Mouse (Mus musculus) kidney, embryonic 15.5 days (tissue): ENCODE measurements around the gene Defb33. TPM values are rescaled to one million over a fixed set of nuclear protein-coding genes. Genes with fewer than 3 reads are reported as not detected.

Source experiments
- ATAC-seq: fragments of 200-750 bp; cut with Nextera tagmentation; replicated peaks from 2 replicates; pipeline ENCODE4 v1.8.0; 2017; ENCODE audit warnings: moderate TSS enrichment; ENCODE audit not compliant: low FRiP score
- H3K27ac ChIP-seq: fragments of 300-500 bp; sonication (generic); 2 replicates; pipeline ENCODE4 v1.5.1; 2015; ENCODE audit warnings: mild to moderate bottlenecking, inconsistent platforms
- H3K27me3 ChIP-seq: fragments of 300-500 bp; sonication (generic); 2 replicates; pipeline ENCODE4 v1.6.1; 2015; ENCODE audit warnings: inconsistent platforms
- H3K36me3 ChIP-seq: fragments of 300-500 bp; sonication (generic); 2 replicates; pipeline ENCODE4 v1.6.1; 2015; ENCODE audit warnings: inconsistent platforms
- H3K4me1 ChIP-seq: fragments of 300-500 bp; sonication (generic); 2 replicates; pipeline ENCODE4 v1.6.1; 2015; ENCODE audit warnings: inconsistent platforms
- H3K4me2 ChIP-seq: fragments of 300-500 bp; sonication (generic); 2 replicates; pipeline ENCODE4 v1.6.1; 2015; ENCODE audit warnings: moderate library complexity, mild to moderate bottlenecking, inconsistent platforms
- H3K4me3 ChIP-seq: fragments of 300-500 bp; sonication (generic); replicated peaks from 2 replicates; pipeline ENCODE4 v1.5.1; 2015; ENCODE audit warnings: mild to moderate bottlenecking, inconsistent platforms
- H3K9ac ChIP-seq: fragments of 300-500 bp; sonication (generic); 2 replicates; pipeline ENCODE4 v1.6.1; 2015; ENCODE audit warnings: mild to moderate bottlenecking, inconsistent platforms
- H3K9me3 ChIP-seq: fragments of 300-500 bp; sonication (generic); replicated peaks from 2 replicates; pipeline ENCODE4 v1.6.1; 2016; ENCODE audit warnings: inconsistent platforms
- WGBS: fragments of 180-500 bp; shearing (Covaris S2); methylation state at CpG from one replicate; pipeline ENCODE4 v1.1.7; 2015; ENCODE audit warnings: mixed read lengths; 5-methylcytosine and 5-hydroxymethylcytosine counted together
- polyA plus RNA-seq: library from polyadenylated mRNA; unstranded; fragments of >200 nt; fragmentation: Nextera tagmentation; extraction: Ambion mirVana; gene quantifications from 2 replicates; pipeline ENCODE4 v1.2.1, GENCODE M21; 2015

Gene Defb33
- polyA plus RNA-seq = not detected in 2 replicates

DNA sequence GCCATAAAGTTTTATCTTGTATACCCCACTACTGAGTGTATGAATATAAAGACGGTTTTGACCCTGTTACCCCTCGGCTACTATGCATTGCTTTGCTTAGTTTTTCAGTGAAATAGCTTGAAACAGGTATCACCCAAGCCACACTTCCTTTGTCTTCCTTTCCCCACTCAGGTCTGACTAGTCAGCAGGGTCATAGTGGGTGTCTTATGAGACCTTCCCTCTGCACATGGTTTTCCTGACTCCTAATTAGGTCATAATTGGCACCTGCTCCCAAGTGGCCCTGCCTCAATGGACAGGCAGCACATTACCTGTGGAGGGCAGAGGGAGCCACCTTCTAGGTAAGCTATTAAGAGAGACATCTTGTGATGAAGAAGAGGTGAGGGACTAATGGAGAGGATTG lies at the start of gene Defb33:
Defb33 (plus strand) TSS at position 301 of the 400 bp plus-strand sequence.
- ATAC-seq = no peak
- WGBS = 85% methylated on average over 2 of the region's 2 CpGs
- H3K4me3 ChIP-seq = no peak within 1 kb of the TSS

DNA sequence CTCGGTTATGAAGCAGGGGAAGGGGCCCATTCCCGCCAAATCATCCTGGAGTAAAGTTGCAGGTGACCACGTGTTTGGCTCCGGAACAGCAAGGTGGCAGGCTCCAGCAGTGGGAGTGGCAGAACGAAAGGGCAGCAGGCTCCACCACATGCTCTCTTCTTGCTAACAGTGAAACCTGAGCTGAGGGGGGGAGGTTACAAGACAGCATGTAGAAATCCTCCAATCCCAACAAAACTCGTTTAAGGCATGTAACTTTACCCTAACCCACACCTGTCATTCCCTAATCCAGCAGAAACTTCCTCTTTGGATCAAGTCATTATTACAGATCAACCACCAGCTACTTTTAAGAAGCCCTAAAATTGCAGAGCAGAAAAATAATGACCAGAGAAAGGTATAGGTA lies 17.9 kb upstream of the Defb33 start:
- no peak for ATAC-seq
- no peak overlapping the region for H3K4me3 ChIP-seq
- no peaks in the 10 kb centered on the region for H3K27me3 ChIP-seq
- 35% methylated on average over 6 of the region's 6 CpGs for WGBS
- no peak overlapping the region for H3K27ac ChIP-seq
- no peaks in the 10 kb centered on the region for H3K4me1 ChIP-seq
- no peaks in the 10 kb centered on the region for H3K9me3 ChIP-seq
- H3K4me2 ChIP-seq = no peak overlapping the region
- H3K36me3 ChIP-seq = no peaks in the 10 kb centered on the region
- no peak overlapping the region for H3K9ac ChIP-seq

More for the DNA sequence above, at the start of gene Defb33:
- H3K4me2 ChIP-seq = no peak within 1 kb of the TSS
- no peaks in the 10 kb centered on the region for H3K36me3 ChIP-seq
- H3K27ac ChIP-seq = no peak within 1 kb of the TSS
- no peak within 1 kb of the TSS for H3K9ac ChIP-seq
- H3K4me1 ChIP-seq = no peaks in the 10 kb centered on the region
- no peaks in the 10 kb centered on the region for H3K27me3 ChIP-seq
- H3K9me3 ChIP-seq = no peaks in the 10 kb centered on the region

DNA sequence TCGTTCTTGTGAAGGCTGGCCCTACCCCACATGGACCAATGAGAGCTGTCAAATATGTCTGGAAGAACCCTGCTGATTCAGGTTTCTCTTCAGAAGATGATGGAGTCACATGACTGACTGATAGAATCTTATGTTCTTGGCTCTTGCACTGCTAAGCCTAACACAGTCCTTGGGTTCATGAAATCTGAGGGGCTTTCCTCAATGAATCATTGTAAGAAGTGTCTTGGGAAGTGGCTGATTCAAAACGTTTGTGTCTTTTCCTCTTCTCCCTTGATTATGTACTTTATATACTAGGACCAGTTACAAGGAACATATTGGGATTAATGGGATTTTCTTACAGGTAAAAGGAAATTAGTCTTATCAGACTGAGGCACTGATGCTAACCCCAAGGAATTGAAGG lies 10.1 kb downstream of the Defb33 start, which contains the start of gene Gm15056:
Gm15056 (minus strand) TSS at position 101 of the 400 bp plus-strand sequence.
- Histone ChIP-seq H3K4me1 (no peaks in the 10 kb centered on the region), H3K4me2 (no peak within 1 kb of the TSS), H3K27ac (no peak within 1 kb of the TSS), H3K36me3 (no peaks in the 10 kb centered on the region), H3K4me3 (no peak within 1 kb of the TSS), H3K27me3 (no peaks in the 10 kb centered on the region), H3K9me3 (0 out of 2 replicates have a peak, but pooled peaks cover 4% of the 10 kb centered on the region), H3K9ac (no peak within 1 kb of the TSS)
- 61% methylated on average over 2 of the region's 2 CpGs for WGBS
- no peak for ATAC-seq

DNA sequence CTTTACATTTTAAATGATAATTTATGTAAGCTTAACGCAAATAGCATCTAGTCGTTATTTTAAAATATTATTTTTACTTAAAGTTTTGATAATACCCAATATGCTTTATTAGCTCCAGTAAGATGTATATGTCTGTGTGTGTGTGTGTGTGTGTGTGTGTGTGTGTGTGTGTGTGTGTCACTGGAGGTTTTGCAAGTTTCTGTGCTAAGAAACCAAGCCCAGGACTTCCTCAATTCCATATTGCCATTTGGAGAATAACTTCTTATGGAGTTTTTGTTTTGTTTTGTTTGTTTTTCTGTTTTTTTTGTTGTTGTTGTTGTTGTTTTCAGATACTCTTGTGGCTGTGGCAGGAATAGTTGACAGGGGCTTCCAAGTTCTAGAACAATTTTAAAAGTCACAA lies 14.7 kb downstream of the Defb33 start:
- no peak for ATAC-seq
- WGBS = 89% methylated on average over 2 of the region's 2 CpGs
- Histone ChIP-seq H3K4me3 (no peak overlapping the region), H3K27me3 (no peaks in the 10 kb centered on the region), H3K36me3 (no peaks in the 10 kb centered on the region), H3K4me1 (no peaks in the 10 kb centered on the region), H3K27ac (no peak overlapping the region), H3K4me2 (no peak overlapping the region), H3K9ac (no peak overlapping the region), H3K9me3 (no peaks in the 10 kb centered on the region)

DNA sequence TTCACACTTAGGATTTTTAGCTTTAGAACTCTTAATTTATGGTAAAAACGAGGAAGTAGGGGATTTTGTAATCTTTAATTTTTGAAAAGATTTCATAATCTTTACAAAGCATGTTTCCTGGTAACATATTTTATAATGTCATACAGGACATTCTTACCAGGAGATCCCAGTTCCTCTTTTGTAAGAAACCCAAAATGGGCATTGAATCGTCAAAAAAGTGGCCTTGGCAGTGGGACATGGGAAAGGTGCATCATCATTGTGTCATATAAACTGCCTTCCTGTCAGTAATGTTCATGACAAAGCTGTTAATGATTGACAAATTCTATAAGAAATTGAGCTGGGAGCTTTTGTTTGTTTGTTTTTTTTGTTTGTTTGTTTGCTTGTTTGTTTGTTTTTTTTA lies 15.8 kb downstream of the Defb33 start:
- H3K36me3 ChIP-seq = no peaks in the 10 kb centered on the region
- WGBS = 58% methylated on average over 2 of the region's 2 CpGs
- H3K4me2 ChIP-seq = no peak overlapping the region
- H3K9ac ChIP-seq = no peak overlapping the region
- no peaks in the 10 kb centered on the region for H3K9me3 ChIP-seq
- no peaks in the 10 kb centered on the region for H3K4me1 ChIP-seq
- no peaks in the 10 kb centered on the region for H3K27me3 ChIP-seq
- H3K27ac ChIP-seq = no peak overlapping the region
- ATAC-seq = no peak
- no peak overlapping the region for H3K4me3 ChIP-seq

DNA sequence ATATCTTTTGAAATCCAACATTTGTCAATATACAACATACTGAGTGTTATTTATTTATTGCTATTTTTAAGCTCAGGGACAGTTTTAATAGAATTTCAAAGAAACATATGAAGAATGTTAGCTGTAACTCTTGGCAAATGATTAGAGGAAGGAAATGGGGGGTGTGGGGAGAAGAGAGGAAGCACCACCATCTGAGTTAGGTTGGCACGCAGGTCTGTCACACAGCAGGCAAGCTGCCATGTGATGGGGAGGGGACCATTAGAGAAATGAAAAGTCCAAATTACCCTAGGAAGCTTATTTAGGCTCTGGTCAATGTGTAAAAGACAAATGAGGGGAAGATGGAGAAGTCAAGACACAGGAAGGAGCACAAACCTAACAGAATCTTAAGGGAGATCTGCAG lies 19.8 kb downstream of the Defb33 start:
- no peak for ATAC-seq
- WGBS = 83% methylated on average over 1 of the region's 1 CpGs
- no peak overlapping the region for H3K9ac ChIP-seq
- H3K27me3 ChIP-seq = no peaks in the 10 kb centered on the region
- no peak overlapping the region for H3K4me2 ChIP-seq
- no peaks in the 10 kb centered on the region for H3K4me1 ChIP-seq
- no peak overlapping the region for H3K4me3 ChIP-seq
- no peaks in the 10 kb centered on the region for H3K36me3 ChIP-seq
- peaks cover 4% of the 10 kb centered on the region; the same call in 1 of the 2 replicates for H3K9me3 ChIP-seq
- no peak overlapping the region for H3K27ac ChIP-seq

DNA sequence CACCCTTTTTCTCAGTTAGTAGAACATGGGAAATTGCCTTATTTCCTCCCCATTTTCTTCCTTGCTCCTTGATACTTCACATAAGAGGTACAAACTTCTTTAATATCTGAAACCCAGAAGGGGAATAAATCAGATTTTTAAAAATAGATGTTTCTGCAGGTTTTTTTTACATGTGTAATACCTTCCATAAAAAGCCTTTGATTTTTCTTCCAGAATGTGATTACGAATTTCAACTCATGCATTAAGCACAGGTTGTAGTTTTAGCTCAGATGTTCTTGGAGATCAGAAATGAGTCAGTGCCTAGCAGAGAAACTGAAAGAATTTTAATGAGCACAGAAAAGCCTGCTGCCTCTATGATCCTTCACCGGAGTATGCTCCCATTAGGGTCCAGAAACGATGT lies 29.5 kb downstream of the Defb33 start, which contains the start of gene Gm6040:
Gm6040 (minus strand) TSS at position 101 of the 400 bp plus-strand sequence.
- Histone ChIP-seq H3K27me3 (no peaks in the 10 kb centered on the region), H3K36me3 (no peaks in the 10 kb centered on the region), H3K4me2 (no peak within 1 kb of the TSS), H3K9ac (no peak within 1 kb of the TSS), H3K9me3 (peaks cover 1% of the 10 kb centered on the region; the same call in 1 of the 2 replicates), H3K4me3 (no peak within 1 kb of the TSS), H3K4me1 (no peaks in the 10 kb centered on the region), H3K27ac (no peak within 1 kb of the TSS)
- 75% methylated on average over 3 of the region's 3 CpGs for WGBS
- ATAC-seq = no peak

DNA sequence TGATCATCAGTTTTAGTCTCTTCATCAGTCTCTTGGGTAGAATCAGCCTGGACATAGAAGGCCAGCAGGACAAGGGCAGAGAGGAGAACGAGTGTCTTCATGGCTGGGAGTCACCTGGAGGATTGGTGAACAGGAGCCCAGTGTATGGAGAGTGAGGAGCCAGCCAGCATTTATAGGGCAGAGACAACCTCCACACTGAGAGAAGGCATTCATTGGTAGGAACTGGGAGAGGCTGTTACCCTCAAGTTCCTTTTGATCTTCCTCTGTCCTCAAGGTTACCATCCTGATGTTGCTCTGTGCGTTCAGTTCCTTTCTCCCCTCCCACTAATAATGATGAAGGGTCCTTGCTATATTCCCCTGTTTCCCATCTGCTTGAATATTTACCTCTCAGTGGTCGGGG lies 52.1 kb downstream of the Defb33 start, which contains the start of gene AY761185:
AY761185 (minus strand) TSS at position 101 of the 400 bp plus-strand sequence.
- no peak within 1 kb of the TSS for H3K27ac ChIP-seq
- ATAC-seq = no peak
- 79% methylated on average over 3 of the region's 3 CpGs for WGBS
- H3K27me3 ChIP-seq = no peaks in the 10 kb centered on the region
- no peaks in the 10 kb centered on the region for H3K36me3 ChIP-seq
- H3K4me2 ChIP-seq = no peak within 1 kb of the TSS
- peaks cover 10% of the 10 kb centered on the region for H3K9me3 ChIP-seq
- no peak within 1 kb of the TSS for H3K4me3 ChIP-seq
- no peaks in the 10 kb centered on the region for H3K4me1 ChIP-seq
- no peak within 1 kb of the TSS for H3K9ac ChIP-seq

Other genes starting within 250 kb of the Defb33 start
- gene Gm15056, start 10.0 kb downstream of the Defb33 start, polyA plus RNA-seq = not detected in 2 replicates
- not detected in 2 replicates for gene Gm6040, start 29.4 kb downstream of the Defb33 start, polyA plus RNA-seq
- gene AY761185, start 52.0 kb downstream of the Defb33 start, polyA plus RNA-seq = not detected in 2 replicates
- gene Defa21, start 132.9 kb downstream of the Defb33 start, polyA plus RNA-seq = not detected in 2 replicates
- not detected in 2 replicates for gene Defa23, start 162.4 kb downstream of the Defb33 start, polyA plus RNA-seq
- gene Defa35, start 172.4 kb downstream of the Defb33 start, polyA plus RNA-seq = not detected in 2 replicates
- not detected in 2 replicates for gene Defa25, start 191.8 kb downstream of the Defb33 start, polyA plus RNA-seq
- gene Gm14851, start 203.4 kb downstream of the Defb33 start, polyA plus RNA-seq = not detected in 2 replicates
- gene Defa30, start 242.0 kb downstream of the Defb33 start, polyA plus RNA-seq = not detected in 2 replicates